Mouse (Mus musculus) megakaryocyte, adult 5-6 weeks (primary cell): ENCODE data around the gene Sipa1. TPM values are rescaled to one million over a fixed set of nuclear protein-coding genes. Genes with fewer than 3 reads are reported as not detected.

Experiments
- ATAC-seq: 2 replicates; pipeline ENCODE4 v1.8.0; 2016; ENCODE audit warnings: mild to moderate bottlenecking, inconsistent platforms; ENCODE audit not compliant: poor library complexity, severe bottlenecking
- total RNA-seq, 2 experiments: library from RNA; stranded (forward) in 1 of 2; stranded (reverse) in 1 of 2; fragments of 153-499, 151-499 nt in 1 of 2; fragments of 221-1000, 200-1000 nt in 1 of 2; gene quantifications; 2 replicates each; pipeline versions ENCODE4 v1.2.3 to v1.2.4; 2015 to 2017

Gene Sipa1
- total RNA-seq, 2 experiments from 2014 or later = 50.1 to 65.8 TPM

- ATAC-seq = no peak
These were observed 54.8 kb downstream of the Sipa1 start for GRCm38 (mm10) chr19:5608707-5609106.

GRCm38 (mm10) chr19:5607705-5608410, 55.6 kb downstream of the Sipa1 start:
- no peak for ATAC-seq

GRCm38 (mm10) chr19:5606196-5606595, 57.3 kb downstream of the Sipa1 start:
- no peak for ATAC-seq

GRCm38 (mm10) chr19:5605126-5605525, 58.4 kb downstream of the Sipa1 start:
- no peak for ATAC-seq

- no peak for ATAC-seq
These were observed 59.8 kb downstream of the Sipa1 start for GRCm38 (mm10) chr19:5603664-5604063.

GRCm38 (mm10) chr19:5601752-5602541, 61.6 kb downstream of the Sipa1 start, which contains the start of gene Rnaseh2c:
Gene Rnaseh2c, plus strand, starts transcription at chr19:5601873.
- peak; percentile 83 for ATAC-seq

Other genes starting within 250 kb of the Sipa1 start
- gene Drap1, start 238.7 kb downstream of the Sipa1 start, total RNA-seq (2015) = 62.3 and 72.3 TPM in 2 replicates
- 53.7 and 59.0 TPM in 2 replicates for gene Drap1, start 238.7 kb downstream of the Sipa1 start, total RNA-seq (2017)
- gene AI837181, start 238.6 kb downstream of the Sipa1 start, total RNA-seq (2015) = 20.3 and 23.7 TPM in 2 replicates
- 8.9 and 15.6 TPM in 2 replicates for gene AI837181, start 238.6 kb downstream of the Sipa1 start, total RNA-seq (2017)
- gene Fosl1, start 216.2 kb downstream of the Sipa1 start, total RNA-seq (2015) = 0.48 and 1.2 TPM in 2 replicates
- 0.69 and 0.95 TPM in 2 replicates for gene Fosl1, start 216.2 kb downstream of the Sipa1 start, total RNA-seq (2017)
- 0.80 and 1.1 TPM in 2 replicates for gene Ccdc85b, start 205.8 kb downstream of the Sipa1 start, total RNA-seq (2015)
- 1.7 TPM in 2 replicates for gene Ccdc85b, start 205.8 kb downstream of the Sipa1 start, total RNA-seq (2017)
- gene Fibp, start 203.1 kb downstream of the Sipa1 start, total RNA-seq (2015) = 55.8 and 64.9 TPM in 2 replicates
- gene Fibp, start 203.1 kb downstream of the Sipa1 start, total RNA-seq (2017) = 93.9 and 115 TPM in 2 replicates
- 5.7 and 12.6 TPM in 2 replicates for gene Ctsw, start 195.2 kb downstream of the Sipa1 start, total RNA-seq (2015)
- gene Ctsw, start 195.2 kb downstream of the Sipa1 start, total RNA-seq (2017) = 5.9 and 9.1 TPM in 2 replicates
- 0.42 and 1.2 TPM in 2 replicates for gene Efemp2, start 189.8 kb downstream of the Sipa1 start, total RNA-seq (2015)
- gene Efemp2, start 189.8 kb downstream of the Sipa1 start, total RNA-seq (2017) = 1.2 TPM in 1 of 2 replicates, not detected in the other
- 16.2 and 16.6 TPM in 2 replicates for gene Mus81, start 175.3 kb downstream of the Sipa1 start, total RNA-seq (2015)
- gene Mus81, start 175.3 kb downstream of the Sipa1 start, total RNA-seq (2017) = 9.2 and 13.8 TPM in 2 replicates
- gene Cfl1, start 173.3 kb downstream of the Sipa1 start, total RNA-seq (2015) = 2,162 and 2,175 TPM in 2 replicates
- gene Cfl1, start 173.3 kb downstream of the Sipa1 start, total RNA-seq (2017) = 1,771 and 1,778 TPM in 2 replicates
- gene 1700020D05Rik, start 159.9 kb downstream of the Sipa1 start, total RNA-seq (2015) = 1.8 and 2.1 TPM in 2 replicates
- gene 1700020D05Rik, start 159.9 kb downstream of the Sipa1 start, total RNA-seq (2017) = 0.49 and 1.5 TPM in 2 replicates
- 2.7 and 4.8 TPM in 2 replicates for gene Snx32, start 153.2 kb downstream of the Sipa1 start, total RNA-seq (2015)
- gene Snx32, start 153.2 kb downstream of the Sipa1 start, total RNA-seq (2017) = 1.5 and 3.0 TPM in 2 replicates
- 0.07 and 0.14 TPM in 2 replicates for gene Ovol1, start 103.1 kb downstream of the Sipa1 start, total RNA-seq (2015)
- gene Ovol1, start 103.1 kb downstream of the Sipa1 start, total RNA-seq (2017) = 0.07 TPM in 1 of 2 replicates, not detected in the other
- 18.3 and 23.2 TPM in 2 replicates for gene Ap5b1, start 95.7 kb downstream of the Sipa1 start, total RNA-seq (2015)
- gene Ap5b1, start 95.7 kb downstream of the Sipa1 start, total RNA-seq (2017) = 16.4 and 22.5 TPM in 2 replicates
- gene Rnaseh2c, start 61.8 kb downstream of the Sipa1 start, total RNA-seq (2015) = 116 and 125 TPM in 2 replicates
- 94.6 and 136 TPM in 2 replicates for gene Rnaseh2c, start 61.8 kb downstream of the Sipa1 start, total RNA-seq (2017)
- 34.2 and 47.8 TPM in 2 replicates for gene Kat5, start 53.5 kb downstream of the Sipa1 start, total RNA-seq (2015)
- 69.4 and 73.9 TPM in 2 replicates for gene Kat5, start 53.5 kb downstream of the Sipa1 start, total RNA-seq (2017)
- gene Rela, start 26.2 kb downstream of the Sipa1 start, total RNA-seq (2015) = 51.9 and 56.6 TPM in 2 replicates
- gene Rela, start 26.2 kb downstream of the Sipa1 start, total RNA-seq (2017) = 46.1 and 47.8 TPM in 2 replicates
- 30.3 and 35.3 TPM in 2 replicates for gene Map3k11, start 25.0 kb upstream of the Sipa1 start, total RNA-seq (2015)
- gene Map3k11, start 25.0 kb upstream of the Sipa1 start, total RNA-seq (2017) = 39.8 and 50.8 TPM in 2 replicates
- 25.9 and 33.1 TPM in 2 replicates for gene Pcnx3, start 25.2 kb upstream of the Sipa1 start, total RNA-seq (2015)
- gene Pcnx3, start 25.2 kb upstream of the Sipa1 start, total RNA-seq (2017) = 19.3 and 19.6 TPM in 2 replicates
- gene Kcnk7, start 40.7 kb upstream of the Sipa1 start, total RNA-seq (2015) = not detected in 2 replicates
- gene Kcnk7, start 40.7 kb upstream of the Sipa1 start, total RNA-seq (2017) = not detected in 2 replicates
- 30.8 and 31.0 TPM in 2 replicates for gene Ehbp1l1, start 62.6 kb upstream of the Sipa1 start, total RNA-seq (2015)
- gene Ehbp1l1, start 62.6 kb upstream of the Sipa1 start, total RNA-seq (2017) = 118 and 119 TPM in 2 replicates
- 95.7 and 114 TPM in 2 replicates for gene Fam89b, start 65.9 kb upstream of the Sipa1 start, total RNA-seq (2015)
- 65.5 and 78.8 TPM in 2 replicates for gene Fam89b, start 65.9 kb upstream of the Sipa1 start, total RNA-seq (2017)
- gene Ltbp3, start 77.2 kb upstream of the Sipa1 start, total RNA-seq (2015) = 1.5 TPM in 1 of 2 replicates, not detected in the other
- gene Ltbp3, start 77.2 kb upstream of the Sipa1 start, total RNA-seq (2017) = 0.18 and 2.8 TPM in 2 replicates
- gene Scyl1, start 107.7 kb upstream of the Sipa1 start, total RNA-seq (2015) = 20.2 and 21.8 TPM in 2 replicates
- gene Scyl1, start 107.7 kb upstream of the Sipa1 start, total RNA-seq (2017) = 30.9 and 41.5 TPM in 2 replicates
- gene Frmd8, start 211.6 kb upstream of the Sipa1 start, total RNA-seq (2015) = 21.4 and 21.9 TPM in 2 replicates
- 19.3 and 23.3 TPM in 2 replicates for gene Frmd8, start 211.6 kb upstream of the Sipa1 start, total RNA-seq (2017)
- 55.6 and 67.9 TPM in 2 replicates for gene Slc25a45, start 214.1 kb upstream of the Sipa1 start, total RNA-seq (2015)
- 69.1 and 73.5 TPM in 2 replicates for gene Slc25a45, start 214.1 kb upstream of the Sipa1 start, total RNA-seq (2017)
- gene Tigd3, start 230.4 kb upstream of the Sipa1 start, total RNA-seq (2015) = 0.54 and 0.59 TPM in 2 replicates
- 1.0 and 1.8 TPM in 2 replicates for gene Tigd3, start 230.4 kb upstream of the Sipa1 start, total RNA-seq (2017)
- gene Dpf2, start 249.3 kb upstream of the Sipa1 start, total RNA-seq (2015) = 52.2 and 52.4 TPM in 2 replicates
- 88.7 and 107 TPM in 2 replicates for gene Dpf2, start 249.3 kb upstream of the Sipa1 start, total RNA-seq (2017)